Mouse (Mus musculus): ENCODE measurements around the gene Smap2.

Smap2 gene

GRCm38 (mm10) chr4:121021911-121022310 lies 4.9 kb upstream of the Smap2 start:
- in situ Hi-C loops (cut with MboI, MseI) = no loop called here

GRCm38 (mm10) chr4:121020040-121020790 lies 3.2 kb upstream of the Smap2 start:
- in situ Hi-C loops (cut with MboI, MseI) = no loop called here

GRCm38 (mm10) chr4:121018250-121018649 lies 1.2 kb upstream of the Smap2 start:
- in situ Hi-C loops (cut with MboI, MseI) = no loop called here

- in situ Hi-C loops (cut with MboI, MseI) = no loop called here
These were observed 787 bp downstream of the Smap2 start for GRCm38 (mm10) chr4:121016021-121016898.

- in situ Hi-C loops (cut with MboI, MseI) = no loop called here
These were observed 1.8 kb downstream of the Smap2 start for GRCm38 (mm10) chr4:121015268-121015659.

- in situ Hi-C loops (cut with MboI, MseI) = no loop called here
These were observed 2.3 kb downstream of the Smap2 start for GRCm38 (mm10) chr4:121014594-121015267.

GRCm38 (mm10) chr4:121010770-121011549 lies 6.1 kb downstream of the Smap2 start:
- in situ Hi-C loops (cut with MboI, MseI) = no loop called here

- in situ Hi-C loops (cut with MboI, MseI) = no loop called here
These were observed 7.9 kb downstream of the Smap2 start for GRCm38 (mm10) chr4:121009151-121009550.

- in situ Hi-C loops (cut with MboI, MseI) = no loop called here
These were observed 8.8 kb downstream of the Smap2 start for GRCm38 (mm10) chr4:121008071-121008745.

GRCm38 (mm10) chr4:121007006-121007405 lies 10.0 kb downstream of the Smap2 start:
- in situ Hi-C loops (cut with MboI, MseI) = no loop called here

- in situ Hi-C loops (cut with MboI, MseI) = no loop called here
These were observed 12.4 kb downstream of the Smap2 start for GRCm38 (mm10) chr4:121004679-121005078.

GRCm38 (mm10) chr4:121003611-121004091 lies 13.4 kb downstream of the Smap2 start:
- in situ Hi-C loops (cut with MboI, MseI) = no loop called here

- in situ Hi-C loops (cut with MboI, MseI) = no loop called here
These were observed 14.5 kb downstream of the Smap2 start for GRCm38 (mm10) chr4:121002400-121003171.

GRCm38 (mm10) chr4:121001659-121002058 lies 15.4 kb downstream of the Smap2 start:
- in situ Hi-C loops (cut with MboI, MseI) = no loop called here

- in situ Hi-C loops (cut with MboI, MseI) = no loop called here
These were observed 16.0 kb downstream of the Smap2 start for GRCm38 (mm10) chr4:121001042-121001441.

GRCm38 (mm10) chr4:120995911-120996310 lies 21.1 kb downstream of the Smap2 start:
- in situ Hi-C loops (cut with MboI, MseI) = no loop called here

GRCm38 (mm10) chr4:120993025-120993424 lies 24.0 kb downstream of the Smap2 start:
- in situ Hi-C loops (cut with MboI, MseI) = no loop called here

GRCm38 (mm10) chr4:120992284-120992683 lies 24.8 kb downstream of the Smap2 start:
- in situ Hi-C loops (cut with MboI, MseI) = no loop called here

- in situ Hi-C loops (cut with MboI, MseI) = loop anchor here (5.0 kb wide), 1 partner anchor 40 kb away; no protein-coding TSS in a partner anchor
These were observed 29.7 kb downstream of the Smap2 start for GRCm38 (mm10) chr4:120987319-120987718.

GRCm38 (mm10) chr4:120986446-120986845 lies 30.6 kb downstream of the Smap2 start:
- in situ Hi-C loops (cut with MboI, MseI) = loop anchor here (5.0 kb wide), 1 partner anchor 41 kb away; no protein-coding TSS in a partner anchor
